Mouse (Mus musculus) adrenal gland, postnatal 36 days (tissue): ENCODE measurements around the gene Smyd3. TPM values are rescaled to one million over a fixed set of nuclear protein-coding genes. Genes with fewer than 3 reads are reported as not detected.

ENCODE experiments used
- DNase-seq, 2 experiments: peaks; one replicate each; pipeline ENCODE4 v3.0.0; 2021; ENCODE audit warnings: mixed read lengths in 1 of 2
- total RNA-seq, 2 experiments: library from RNA; stranded (reverse); gene quantifications; 2 replicates each; pipeline ENCODE4 v1.2.3; 2021

The Smyd3 gene
- total RNA-seq, 2 experiments from 2014 or later = 5.1 to 7.7 TPM

GRCm38 (mm10) chr1:179461019-179461814 lies 56.6 kb downstream of the Smyd3 start:
- DNase-seq = no peak

- DNase-seq = no peak
These were observed 58.9 kb downstream of the Smyd3 start for GRCm38 (mm10) chr1:179458987-179459368.

GRCm38 (mm10) chr1:179458236-179458986 lies 59.4 kb downstream of the Smyd3 start:
- DNase-seq = no peak

- DNase-seq = peak; percentile 16 to 20
These were observed 63.2 kb downstream of the Smyd3 start for GRCm38 (mm10) chr1:179454600-179454999.

GRCm38 (mm10) chr1:179451211-179451610 lies 66.6 kb downstream of the Smyd3 start:
- no peak for DNase-seq

- DNase-seq = no peak
These were observed 71.0 kb downstream of the Smyd3 start for GRCm38 (mm10) chr1:179446845-179447212.

GRCm38 (mm10) chr1:179446127-179446844 lies 71.6 kb downstream of the Smyd3 start:
- no peak for DNase-seq

GRCm38 (mm10) chr1:179443835-179444234 lies 74.0 kb downstream of the Smyd3 start:
- no peak for DNase-seq

GRCm38 (mm10) chr1:179443423-179443822 lies 74.4 kb downstream of the Smyd3 start:
- no peak for DNase-seq

- DNase-seq = no peak
These were observed 81.2 kb downstream of the Smyd3 start for GRCm38 (mm10) chr1:179436596-179436995.

GRCm38 (mm10) chr1:179434443-179435260 lies 83.2 kb downstream of the Smyd3 start:
- DNase-seq = no peak

GRCm38 (mm10) chr1:179433828-179434227 lies 84.0 kb downstream of the Smyd3 start:
- DNase-seq = no peak

- no peak for DNase-seq
These were observed 84.5 kb downstream of the Smyd3 start for GRCm38 (mm10) chr1:179433355-179433754.

GRCm38 (mm10) chr1:179430077-179430476 lies 87.8 kb downstream of the Smyd3 start:
- no peak for DNase-seq

- no peak for DNase-seq
These were observed 92.9 kb downstream of the Smyd3 start for GRCm38 (mm10) chr1:179424879-179425472.

- DNase-seq = no peak
These were observed 98.8 kb downstream of the Smyd3 start for GRCm38 (mm10) chr1:179419091-179419490.

GRCm38 (mm10) chr1:179408086-179408485 lies 109.8 kb downstream of the Smyd3 start:
- no peak for DNase-seq

GRCm38 (mm10) chr1:179400835-179401234 lies 117.0 kb downstream of the Smyd3 start:
- DNase-seq = no peak

- no peak for DNase-seq
These were observed 119.2 kb downstream of the Smyd3 start for GRCm38 (mm10) chr1:179398639-179399038.

GRCm38 (mm10) chr1:179386237-179386975 lies 131.4 kb downstream of the Smyd3 start:
- no peak for DNase-seq

GRCm38 (mm10) chr1:179385691-179386090 lies 132.2 kb downstream of the Smyd3 start:
- no peak for DNase-seq
